Mouse (Mus musculus) kidney, embryonic 16.5 days (tissue): ENCODE measurements around the gene Trpv2. TPM values are rescaled to one million over a fixed set of nuclear protein-coding genes. Genes with fewer than 3 reads are reported as not detected.
"Not testable (repeated sequence)": the region's sequence is repeated elsewhere in the genome, so short reads cannot be mapped to it uniquely, and the experiment has no call there.

Experiments
- ATAC-seq: fragments of 200-750 bp; cut with Nextera tagmentation; 2 replicates; pipeline ENCODE4 v1.8.0; 2017; ENCODE audit warnings: moderate TSS enrichment; ENCODE audit not compliant: low FRiP score, low TSS enrichment
- H3K27ac ChIP-seq: fragments of 300-500 bp; sonication (generic); 2 replicates; pipeline ENCODE4 v1.5.1; 2014; ENCODE audit warnings: low read length
- H3K27me3 ChIP-seq: fragments of 300-500 bp; sonication (generic); 2 replicates; pipeline ENCODE4 v1.6.1; 2014; ENCODE audit warnings: low read length, control low read depth, mixed read lengths; ENCODE audit not compliant: insufficient read depth
- H3K36me3 ChIP-seq: fragments of 300-500 bp; sonication (generic); 2 replicates; pipeline ENCODE4 v1.6.1; 2014; ENCODE audit warnings: low read length, control low read depth, mixed read lengths; ENCODE audit not compliant: insufficient read depth
- H3K4me1 ChIP-seq: fragments of 300-500 bp; sonication (generic); 2 replicates; pipeline ENCODE4 v1.6.1; 2014; ENCODE audit warnings: low read length, control low read depth, mixed read lengths; ENCODE audit not compliant: insufficient read depth
- H3K4me2 ChIP-seq: fragments of 300-500 bp; sonication (generic); replicated peaks from 2 replicates; pipeline ENCODE4 v1.6.1; 2014; ENCODE audit warnings: low read depth, low read length
- H3K4me3 ChIP-seq: fragments of 300-500 bp; sonication (generic); 2 replicates; pipeline ENCODE4 v1.5.1; 2014; ENCODE audit warnings: mild to moderate bottlenecking, low read length
- H3K9ac ChIP-seq: fragments of 300-500 bp; sonication (generic); replicated peaks from 2 replicates; pipeline ENCODE4 v1.6.1; 2014; ENCODE audit warnings: low read length
- H3K9me3 ChIP-seq: fragments of 300-500 bp; sonication (generic); 2 replicates; pipeline ENCODE4 v1.6.1; 2016; ENCODE audit warnings: low read length, control low read depth
- WGBS: fragments of 180-500 bp; shearing (Covaris S2); extraction: QIAGEN DNeasy Blood & Tissue Kit; methylation state at CpG from one replicate; pipeline ENCODE4 v1.1.7; 2014; 5-methylcytosine and 5-hydroxymethylcytosine counted together
- polyA plus RNA-seq: library from polyadenylated mRNA; unstranded; fragments of >200 nt; fragmentation: Nextera tagmentation; extraction: Ambion mirVana; gene quantifications from 2 replicates; pipeline ENCODE4 v1.2.1, GENCODE M21; 2015

Gene Trpv2
- polyA plus RNA-seq, 1 experiment from 2014 or later = 6.6 TPM

DNA sequence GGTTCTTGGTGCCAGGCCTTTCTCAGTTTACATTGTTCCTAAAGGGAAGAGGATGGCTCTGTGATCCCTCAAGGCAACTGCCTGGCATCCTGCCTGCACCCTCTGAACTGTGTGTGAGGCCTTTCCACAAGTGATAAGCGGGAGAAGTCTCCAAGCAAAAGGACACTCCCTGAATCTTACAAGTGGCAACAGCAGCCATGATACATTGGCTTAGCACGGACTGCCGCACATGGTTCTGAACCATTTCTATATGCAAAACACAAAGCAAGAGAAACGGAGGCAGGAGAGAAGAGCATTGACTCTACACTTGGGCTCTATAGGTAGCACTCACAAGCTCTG lies 71.0 kb downstream of the Trpv2 start:
- H3K4me2 ChIP-seq = peak overlapping the region; percentile 74
- H3K27me3 ChIP-seq = no peaks in the 10 kb centered on the region
- WGBS = 77% methylated on average over 4 of the region's 4 CpGs
- H3K4me3 ChIP-seq = no peak overlapping the region
- no peak for ATAC-seq
- 0 out of 2 replicates have a peak overlapping the region, but pooled peaks have one; percentile 17 for H3K9ac ChIP-seq
- peaks cover 48% of the 10 kb centered on the region for H3K4me1 ChIP-seq
- H3K36me3 ChIP-seq = no peaks in the 10 kb centered on the region
- peak overlapping the region; percentile 80 for H3K27ac ChIP-seq
- H3K9me3 ChIP-seq = no peaks in the 10 kb centered on the region

DNA sequence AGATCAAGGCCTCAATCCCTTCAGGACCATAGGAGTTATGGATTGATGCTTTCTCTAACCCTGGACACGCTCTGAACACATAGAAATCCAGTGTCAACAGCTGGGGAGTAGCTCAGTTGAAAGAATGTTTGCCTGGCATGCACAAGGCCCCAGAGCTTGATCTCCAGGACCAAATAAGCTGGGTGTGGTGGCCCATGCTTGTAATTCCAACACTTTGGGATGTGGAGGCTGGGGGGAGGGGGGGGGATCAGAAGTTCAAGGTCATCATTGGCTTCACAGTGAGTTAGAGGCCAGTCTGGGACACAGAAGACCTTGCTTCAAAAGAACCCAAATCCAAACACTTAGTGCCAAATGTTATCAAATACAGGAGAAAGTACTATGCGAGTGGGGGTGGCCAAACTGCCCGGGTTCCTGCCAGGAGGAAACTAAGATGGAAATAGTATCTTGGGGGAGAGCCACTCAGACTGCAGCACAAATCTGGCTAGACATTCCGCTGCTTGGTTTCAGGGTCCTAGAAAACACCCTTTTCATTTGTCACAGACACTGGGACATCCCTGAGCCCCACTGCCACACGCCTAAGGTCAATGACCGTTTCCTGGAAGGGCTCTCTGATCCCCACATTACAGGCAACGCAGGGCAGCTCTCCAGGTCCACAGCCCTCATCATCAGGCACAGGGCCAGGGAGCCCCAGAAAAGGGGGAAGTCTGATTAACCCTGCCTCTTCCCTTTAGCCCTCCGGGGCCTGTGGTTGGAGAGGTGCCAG lies 71.6 kb downstream of the Trpv2 start:
- H3K9ac ChIP-seq = peak overlapping the region; percentile 58
- 7% methylated on average over 8 of the region's 8 CpGs for WGBS
- H3K4me3 ChIP-seq = peak overlapping the region; percentile 62
- ATAC-seq = no peak
- H3K4me2 ChIP-seq = peak overlapping the region; percentile 74
- H3K4me1 ChIP-seq = peaks cover 54% of the 10 kb centered on the region
- H3K27ac ChIP-seq = peak overlapping the region; percentile 80
- no peaks in the 10 kb centered on the region for H3K36me3 ChIP-seq
- no peaks in the 10 kb centered on the region for H3K9me3 ChIP-seq
- H3K27me3 ChIP-seq = no peaks in the 10 kb centered on the region

DNA sequence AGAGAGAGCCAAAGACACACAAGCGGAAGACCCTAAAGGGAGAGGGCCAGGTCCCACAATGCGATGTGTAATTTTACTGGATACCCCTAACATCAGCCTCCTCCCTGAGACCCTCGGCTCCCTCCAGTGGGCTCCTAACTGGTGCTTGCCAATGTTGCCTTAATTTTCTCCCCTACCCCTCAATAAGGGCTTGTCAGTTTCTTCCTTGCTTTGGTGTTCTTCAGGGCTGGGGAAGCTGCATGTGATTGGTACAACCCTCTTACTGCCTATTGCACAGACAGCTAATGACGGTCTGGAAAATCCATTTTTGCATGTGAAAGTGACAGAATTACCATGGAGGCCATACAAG lies 72.2 kb downstream of the Trpv2 start:
- no peak for ATAC-seq
- WGBS = 10% methylated on average over 4 of the region's 4 CpGs
- H3K4me3 ChIP-seq = peak overlapping the region; percentile 62
- no peaks in the 10 kb centered on the region for H3K36me3 ChIP-seq
- H3K4me2 ChIP-seq = peak overlapping the region; percentile 74
- no peaks in the 10 kb centered on the region for H3K27me3 ChIP-seq
- H3K9me3 ChIP-seq = no peaks in the 10 kb centered on the region
- peak overlapping the region; percentile 80 for H3K27ac ChIP-seq
- H3K4me1 ChIP-seq = peaks cover 55% of the 10 kb centered on the region
- peak overlapping the region; percentile 58 for H3K9ac ChIP-seq

DNA sequence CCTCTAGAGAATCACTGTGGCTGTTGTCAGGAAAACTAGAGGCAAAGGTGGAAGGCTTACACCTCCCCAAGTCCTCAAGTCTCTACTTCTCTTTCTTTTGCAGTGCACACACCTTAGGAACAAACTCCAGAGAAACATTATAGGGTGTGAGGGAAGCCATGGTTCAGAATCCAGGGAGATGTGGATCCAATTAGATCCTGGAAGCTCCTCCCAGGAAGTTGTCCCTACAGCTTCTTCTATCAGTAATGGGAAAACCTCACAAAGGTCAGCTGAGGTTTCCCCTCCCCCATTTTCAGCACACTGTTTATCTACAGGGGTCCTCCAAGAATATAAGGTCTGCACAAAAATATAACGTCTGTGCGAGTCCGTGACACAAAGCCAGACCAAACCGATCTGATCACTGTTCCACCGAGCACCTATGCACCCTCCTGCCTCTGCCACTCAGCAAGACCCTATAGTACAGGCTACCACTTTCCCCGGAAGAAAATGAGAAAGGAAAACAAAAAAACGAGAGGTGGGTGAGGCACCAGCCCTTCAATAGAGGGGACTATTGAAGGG lies 72.8 kb downstream of the Trpv2 start:
- Histone ChIP-seq H3K9ac (peak overlapping the region; percentile 87), H3K36me3 (0 out of 2 replicates have a peak, but pooled peaks cover 1% of the 10 kb centered on the region)

DNA sequence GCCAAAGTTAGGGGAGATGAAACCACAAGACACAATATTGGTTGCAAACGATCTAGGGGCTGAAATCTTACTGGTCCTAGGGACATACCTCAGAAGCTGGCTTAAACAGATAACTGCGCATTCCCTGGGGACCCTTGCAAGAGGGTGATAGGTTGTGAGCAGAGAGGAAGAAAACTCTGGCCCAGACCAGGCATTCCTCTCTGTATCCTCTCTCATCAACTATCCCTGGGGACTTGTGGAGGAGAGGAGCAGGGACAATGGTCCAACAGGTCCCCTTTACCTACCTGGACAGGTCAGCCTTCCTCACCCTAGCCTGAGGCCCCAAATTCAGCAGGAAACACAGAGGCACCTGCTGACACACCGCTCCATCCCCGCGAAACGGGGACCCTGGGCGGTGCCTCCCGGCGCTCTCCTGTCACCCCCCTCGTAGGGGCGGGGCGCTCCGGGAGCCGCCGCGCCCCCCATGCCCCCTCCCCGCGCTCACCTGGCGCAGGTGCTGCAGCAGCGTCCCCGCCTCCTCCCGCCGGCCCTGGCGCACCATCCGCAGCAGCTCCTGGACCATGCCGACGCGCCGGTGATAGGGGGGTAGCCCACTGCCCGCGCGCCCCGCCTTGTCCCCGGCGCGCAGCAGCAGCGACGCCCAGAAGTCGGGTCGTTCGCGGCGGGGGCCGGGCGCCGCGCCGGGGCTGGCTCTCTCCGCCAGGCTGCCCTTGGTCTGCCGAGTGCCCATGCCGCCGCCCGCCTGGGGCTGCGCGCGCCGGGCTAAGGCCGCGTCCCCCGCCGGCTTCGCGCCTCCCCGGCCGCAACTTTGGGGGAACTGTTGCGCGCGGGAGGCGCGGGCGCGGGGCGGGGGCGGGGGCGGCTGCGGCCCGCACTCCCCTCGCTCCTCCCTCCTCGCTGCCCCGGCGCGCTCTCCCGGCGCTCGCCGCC lies 73.6 kb downstream of the Trpv2 start, which contains the start of gene Lrrc75a:
TSS of gene Lrrc75a (minus strand) at position 863 of the 930 bp plus-strand sequence.
- WGBS = 1% methylated on average over 54 of the region's 86 CpGs
- Histone ChIP-seq H3K27me3 (no peaks in the 10 kb centered on the region), H3K4me1 (peaks cover 49% of the 10 kb centered on the region)

More for the DNA sequence above, 72.8 kb downstream of the Trpv2 start:
- no peak for ATAC-seq
- Histone ChIP-seq H3K4me1 (peaks cover 54% of the 10 kb centered on the region), H3K9me3 (no peaks in the 10 kb centered on the region), H3K4me2 (peak overlapping the region; percentile 74), H3K4me3 (peak overlapping the region; percentile 62), H3K27ac (peak overlapping the region; percentile 80), H3K27me3 (no peaks in the 10 kb centered on the region)
- 40% methylated on average over 7 of the region's 7 CpGs for WGBS

DNA sequence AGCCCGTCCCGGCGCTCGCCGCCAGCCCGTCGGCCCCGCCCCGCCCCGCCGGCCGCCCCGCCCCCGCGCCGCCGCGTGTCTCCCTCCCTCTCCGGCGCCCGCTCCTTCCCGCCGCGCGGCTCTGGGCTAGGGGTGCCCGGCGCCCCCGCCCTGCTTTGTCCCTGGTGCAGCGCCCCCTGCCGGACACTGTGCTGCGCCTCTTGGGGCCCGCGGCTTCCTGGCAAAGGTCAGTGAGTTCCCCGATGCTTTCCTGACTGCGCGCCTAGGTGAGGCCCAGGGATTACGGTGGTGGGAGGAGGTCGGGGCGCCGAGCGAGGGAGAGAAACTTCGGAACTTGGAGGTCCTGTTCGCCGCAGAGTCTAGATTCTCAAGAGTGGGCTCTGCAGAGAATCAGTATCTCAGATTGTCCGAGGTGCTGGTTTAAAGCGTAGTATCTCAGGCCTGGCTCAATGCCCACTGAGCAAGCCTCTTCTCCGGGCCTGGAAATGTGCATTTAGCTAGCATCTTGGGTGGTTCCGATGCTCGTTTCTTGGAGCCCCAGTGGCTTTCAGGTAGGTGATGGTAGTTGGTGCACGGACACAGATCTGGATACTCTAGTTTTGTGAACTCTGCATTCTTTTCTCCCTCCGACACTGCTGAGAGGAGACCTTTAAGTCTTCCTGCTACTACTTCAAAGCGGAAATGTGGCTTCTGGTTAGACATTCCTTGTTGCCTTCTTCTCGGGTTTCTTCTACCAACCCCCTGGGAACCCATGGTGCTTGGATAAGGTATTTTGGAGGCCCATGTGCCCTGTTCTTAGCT lies 74.5 kb downstream of the Trpv2 start, which contains the start of gene Mmgt2:
TSS of gene Mmgt2 (plus strand) at position 74 of the 801 bp plus-strand sequence.
- Histone ChIP-seq H3K9ac (peak within 1 kb of the TSS; percentile 87), H3K27me3 (no peaks in the 10 kb centered on the region), H3K9me3 (no peaks in the 10 kb centered on the region), H3K36me3 (peaks cover 13% of the 10 kb centered on the region), H3K27ac (peak within 1 kb of the TSS; percentile 93), H3K4me2 (peak within 1 kb of the TSS; percentile 74), H3K4me1 (peaks cover 41% of the 10 kb centered on the region), H3K4me3 (peak within 1 kb of the TSS; percentile 62)
- under 1% methylated on average over 31 of the region's 53 CpGs for WGBS
- ATAC-seq = peak; percentile 93

More for the DNA sequence above, 73.6 kb downstream of the Trpv2 start, which contains the start of gene Lrrc75a:
- H3K36me3 ChIP-seq = peaks cover 9% of the 10 kb centered on the region; the same call in 1 of the 2 replicates
- H3K4me2 ChIP-seq = peak within 1 kb of the TSS; percentile 74
- H3K9ac ChIP-seq = peak within 1 kb of the TSS; percentile 87
- H3K9me3 ChIP-seq = no peaks in the 10 kb centered on the region
- H3K4me3 ChIP-seq = peak within 1 kb of the TSS; percentile 62
- peak within 1 kb of the TSS; percentile 93 for H3K27ac ChIP-seq
- peak; percentile 66 for ATAC-seq

DNA sequence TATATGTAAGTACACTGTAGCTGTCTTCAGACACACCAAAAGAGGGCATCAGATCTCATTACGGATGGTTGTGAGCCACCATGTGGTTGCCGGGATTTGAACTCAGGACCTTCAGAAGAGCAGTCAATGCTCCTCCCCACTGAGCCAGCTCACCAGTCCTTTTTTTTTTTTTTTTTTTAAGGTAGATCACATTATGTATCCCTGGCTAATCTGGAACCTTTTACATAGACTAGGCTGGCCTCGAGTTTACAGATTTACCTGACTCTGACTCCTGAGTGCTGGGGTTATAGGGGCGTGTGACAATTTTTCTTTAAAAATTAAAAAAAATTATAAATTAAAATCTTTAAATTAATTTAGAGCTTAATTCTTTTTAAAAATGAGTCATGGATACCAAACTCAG lies 75.5 kb downstream of the Trpv2 start:
- Histone ChIP-seq H3K4me3 (peak overlapping the region; percentile 62), H3K4me1 (peaks cover 40% of the 10 kb centered on the region), H3K4me2 (peak overlapping the region; percentile 74), H3K36me3 (peaks cover 13% of the 10 kb centered on the region)
- not testable (repeated sequence) for ATAC-seq, H3K27me3 ChIP-seq, H3K9me3 ChIP-seq, H3K27ac ChIP-seq, H3K9ac ChIP-seq
- WGBS = 78% methylated on average over 4 of the region's 4 CpGs
